Mouse (Mus musculus): ENCODE measurements around the gene Sf3b6.

Sf3b6 gene

DNA sequence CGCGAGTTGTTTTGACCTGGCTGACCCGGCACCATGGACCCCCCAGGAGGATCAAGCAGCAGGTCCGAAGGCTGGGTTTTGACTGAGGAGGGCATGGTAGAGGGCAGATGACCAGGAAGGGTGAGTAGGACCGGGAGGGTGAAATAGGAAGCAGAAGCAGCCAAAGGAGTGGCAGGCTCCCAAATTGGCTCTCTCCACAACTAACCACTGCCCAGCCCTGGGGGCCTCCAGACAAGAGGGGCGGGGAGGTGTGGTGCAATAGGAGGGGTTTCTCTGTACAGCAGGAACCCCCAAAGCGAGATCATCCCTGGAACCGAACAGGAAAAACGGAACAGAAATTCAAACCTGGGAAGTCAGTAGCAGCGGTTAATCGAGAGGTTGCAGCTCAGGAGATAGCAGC lies 23.4 kb downstream of the Sf3b6 start:
- peak; percentile 12 for DNase-seq (ENCODE audit: low read depth, low spot score)

DNA sequence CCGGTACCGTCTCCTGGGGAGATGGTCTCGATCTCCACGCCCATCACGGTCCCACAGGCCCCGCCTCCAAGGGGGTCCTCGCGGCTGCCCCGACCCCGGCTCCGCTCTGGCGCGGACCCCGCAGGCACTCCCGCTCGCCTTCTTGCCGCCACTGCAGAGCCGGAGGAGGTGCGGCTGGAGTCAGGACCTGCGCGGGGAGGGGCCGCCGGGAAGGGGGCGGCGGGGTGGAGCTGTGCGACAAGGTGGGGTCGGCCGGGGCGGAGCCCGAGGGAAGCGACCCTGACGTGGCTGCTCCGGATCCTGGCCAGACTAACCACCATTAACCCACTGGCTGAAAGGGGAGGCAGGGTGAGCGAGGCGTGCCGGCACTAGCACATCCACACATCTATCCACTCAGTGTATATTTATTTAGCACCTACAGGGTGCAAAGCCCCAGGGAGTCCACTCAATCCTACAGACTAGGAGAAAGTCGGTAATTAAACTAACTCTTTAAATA lies 24.1 kb downstream of the Sf3b6 start, which contains the start of gene Fkbp1b:
Fkbp1b (minus strand) TSS at position 200 of the 496 bp plus-strand sequence.
- DNase-seq (ENCODE audit: low read depth, low spot score) = peak; percentile 35

DNA sequence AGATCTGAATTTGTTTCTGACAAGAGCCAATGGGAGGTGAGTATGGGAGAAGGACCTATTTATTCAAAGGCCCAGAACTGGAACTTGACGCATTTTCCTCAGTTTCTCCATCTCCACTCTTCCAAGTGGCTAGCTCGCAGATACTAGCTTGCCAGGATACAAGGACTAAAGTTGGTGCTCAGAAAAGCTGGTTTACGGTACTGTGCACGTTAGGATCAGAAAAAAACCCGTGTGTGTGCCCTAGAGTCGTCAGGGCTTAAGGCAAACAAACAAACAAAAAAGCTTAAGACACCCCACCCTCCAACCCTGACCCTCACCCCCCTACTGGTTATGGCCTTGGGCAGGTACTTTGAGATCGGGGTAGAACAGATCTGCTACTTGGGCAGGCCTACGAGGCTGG lies 25.1 kb downstream of the Sf3b6 start:
- no peak for DNase-seq (ENCODE audit: low read depth, low spot score)

DNA sequence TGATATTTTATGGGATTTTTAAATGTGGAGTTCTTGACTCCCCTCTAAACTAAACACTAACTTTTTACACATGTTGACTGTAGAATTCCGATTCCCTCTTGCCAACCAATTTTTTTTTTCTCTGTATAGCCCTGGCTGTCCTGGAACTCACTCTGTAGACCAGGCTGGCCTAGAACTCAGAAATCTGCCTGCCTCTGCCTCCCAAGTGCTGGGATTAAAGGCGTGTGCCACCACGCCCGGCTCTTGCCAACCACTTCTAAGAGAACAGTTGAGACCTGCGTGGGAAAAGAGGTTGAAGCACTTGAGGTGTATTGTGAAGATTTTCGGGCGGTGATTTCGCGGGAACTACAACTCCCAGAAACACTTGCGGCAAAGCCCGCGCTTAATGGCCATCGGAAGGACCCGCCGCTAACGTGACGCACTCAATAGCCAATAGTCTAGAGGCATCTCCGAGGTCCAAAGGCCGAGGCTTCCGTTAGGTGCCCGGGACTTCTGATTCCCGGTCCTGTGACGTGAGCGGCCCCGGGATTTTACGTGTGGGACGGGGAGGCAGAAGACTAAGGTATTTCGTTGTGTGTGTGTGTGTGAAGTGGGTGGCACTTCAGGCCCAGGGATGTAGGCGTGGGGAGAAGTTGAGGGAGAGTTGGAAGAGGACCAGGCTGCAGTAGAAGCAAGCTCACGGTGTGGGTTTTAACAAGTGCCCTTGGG lies 25.7 kb downstream of the Sf3b6 start, which contains the start of gene Wdcp:
Wdcp (plus strand) TSS at position 414 of the 708 bp plus-strand sequence.
- DNase-seq (ENCODE audit: low read depth, low spot score) = peak; percentile 97

DNA sequence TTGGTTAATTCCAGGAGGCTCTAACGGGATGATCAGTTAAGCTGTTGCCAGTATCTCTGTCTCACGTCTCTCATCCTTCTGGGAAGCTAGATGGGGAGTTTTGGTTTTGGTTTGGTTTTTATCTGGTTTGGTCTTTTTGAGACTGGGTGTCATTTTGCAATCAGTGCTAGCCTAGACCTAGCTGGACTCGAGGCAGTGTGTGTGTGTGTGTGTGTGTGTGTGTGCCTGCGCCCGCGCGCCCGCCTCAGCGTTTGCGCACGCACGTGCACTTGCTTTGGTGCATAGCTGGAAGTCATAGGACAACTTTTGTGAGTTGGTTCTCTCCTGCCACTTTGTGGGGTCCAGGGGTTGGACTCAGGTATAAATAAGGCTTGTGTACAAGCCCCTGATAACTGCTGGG lies 26.4 kb downstream of the Sf3b6 start:
- peak; percentile 54 for DNase-seq (ENCODE audit: low read depth, low spot score)

DNA sequence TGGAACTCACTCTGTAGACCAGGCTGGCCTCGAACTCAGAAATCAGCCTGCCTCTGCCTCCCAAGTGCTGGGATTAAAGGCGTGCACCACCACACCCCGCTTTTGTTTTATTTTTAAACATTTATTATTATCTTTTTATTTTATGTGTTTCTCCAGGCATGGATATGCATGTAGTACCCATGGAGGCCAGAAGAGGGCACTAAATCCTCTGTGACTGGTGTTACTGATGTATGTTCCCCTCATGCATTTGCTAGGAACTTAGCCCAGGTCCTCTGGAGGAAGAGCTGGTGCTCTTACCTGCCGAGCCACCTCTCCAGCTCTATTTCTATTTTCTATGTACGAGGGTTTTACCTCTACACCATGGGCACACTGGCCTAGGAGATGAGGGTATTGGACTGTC lies 38.8 kb downstream of the Sf3b6 start:
- peak; percentile 51 for DNase-seq (ENCODE audit: low read depth, low spot score)

DNA sequence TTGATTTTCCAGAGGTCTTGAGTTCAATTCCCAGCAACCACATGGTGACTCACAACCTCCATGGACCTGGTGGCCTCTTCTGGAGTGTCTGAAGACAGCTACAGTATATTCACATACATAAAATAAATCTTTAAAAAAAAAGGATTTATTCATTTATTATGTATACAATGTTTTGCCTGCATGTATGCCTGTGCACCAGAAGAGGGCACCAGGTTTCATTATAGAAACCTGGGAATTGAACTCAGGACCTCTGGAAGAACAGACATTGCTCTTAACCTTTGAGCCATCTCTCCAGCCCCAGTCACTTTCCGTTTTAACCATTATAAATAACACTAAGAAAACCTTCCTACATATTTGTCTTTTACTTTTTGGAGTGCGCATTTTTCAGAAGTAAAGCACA lies 39.5 kb downstream of the Sf3b6 start:
- no peak for DNase-seq (ENCODE audit: low read depth, low spot score)

DNA sequence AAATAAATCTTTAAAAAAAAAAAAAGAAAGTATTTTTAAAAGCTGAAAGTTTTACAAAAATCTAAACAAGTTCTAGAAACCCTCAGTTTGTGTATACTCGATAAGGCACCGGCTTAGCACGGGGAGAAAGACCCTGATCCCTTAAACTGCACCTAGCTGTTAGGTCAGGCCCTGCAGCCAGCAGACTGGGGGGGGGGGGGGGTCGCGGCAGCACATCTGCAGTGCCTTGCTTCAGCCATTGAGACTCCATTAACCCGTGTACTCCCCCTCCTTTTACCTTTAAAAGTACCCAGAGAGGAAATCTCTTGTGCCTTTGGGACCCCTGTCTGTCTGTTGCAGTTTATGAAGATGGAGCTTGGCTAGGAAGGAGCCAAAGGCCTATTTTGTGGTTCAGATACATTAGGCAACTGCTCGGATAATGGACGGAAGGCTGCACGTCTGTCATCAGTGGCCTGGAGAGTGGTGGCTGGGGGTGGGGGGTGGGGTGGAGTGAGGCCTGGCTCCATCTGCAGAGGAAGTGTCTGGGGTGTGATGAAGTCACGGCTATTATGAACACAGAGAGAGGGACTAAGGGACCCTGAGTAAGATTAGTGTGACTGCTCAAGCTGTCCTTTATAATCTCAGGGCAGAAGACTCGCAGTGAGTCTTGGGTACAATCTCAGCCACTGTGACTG lies 42.0 kb downstream of the Sf3b6 start:
- DNase-seq (ENCODE audit: low read depth, low spot score) = no peak

DNA sequence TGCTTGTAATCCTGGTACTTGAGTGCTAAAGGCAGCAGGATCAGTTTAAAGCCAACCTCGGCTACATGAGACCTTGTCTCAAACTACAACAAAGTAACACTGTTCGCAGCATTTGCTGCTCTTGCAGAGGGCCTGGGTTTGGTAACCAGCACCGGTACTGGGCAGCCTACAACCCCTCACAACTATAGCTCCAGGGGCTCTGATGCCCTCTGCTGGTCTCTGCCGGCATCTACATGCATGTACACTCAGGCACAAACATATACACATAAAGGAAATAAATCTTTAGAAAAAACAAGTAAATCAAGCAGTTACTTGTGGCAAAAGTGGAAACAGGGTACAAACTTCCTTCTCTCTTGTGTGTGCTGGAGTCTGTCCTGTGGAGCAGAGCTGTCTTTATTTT lies 45.3 kb downstream of the Sf3b6 start:
- peak; percentile 33 for DNase-seq (ENCODE audit: low read depth, low spot score)

DNA sequence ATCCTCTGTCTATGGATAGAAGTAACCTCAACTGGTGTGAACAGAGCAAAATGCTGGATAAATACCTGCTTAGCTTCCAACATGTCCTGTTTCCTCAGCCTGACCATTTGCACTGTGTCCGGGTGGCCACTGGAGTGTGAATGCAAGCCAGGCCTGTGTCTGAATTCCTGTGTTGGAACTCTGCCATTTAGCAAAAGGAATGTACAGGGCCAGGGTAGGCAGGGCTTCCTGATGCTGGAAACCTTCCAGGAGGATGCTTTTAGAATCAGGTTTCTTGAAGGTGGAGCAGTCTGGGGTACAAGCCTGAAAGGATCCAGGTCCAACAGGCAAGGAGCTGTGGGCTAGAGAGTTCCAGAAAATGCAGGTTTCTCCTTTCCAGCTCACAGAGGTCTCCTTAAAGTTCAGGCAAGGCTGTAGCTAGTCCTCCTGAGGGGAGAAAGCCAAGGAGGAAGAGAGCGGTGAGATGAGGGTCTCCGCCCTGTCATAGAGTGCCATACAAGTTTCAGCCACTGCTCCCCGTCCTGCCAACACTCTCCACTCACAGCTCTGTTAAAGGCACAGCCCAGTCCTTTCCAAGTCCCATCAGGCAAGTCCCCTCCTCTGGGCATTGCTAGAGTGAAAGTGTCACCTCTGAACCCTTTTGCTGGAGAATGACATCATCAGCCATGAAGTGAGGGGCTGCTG lies 46.5 kb downstream of the Sf3b6 start:
- peak; percentile 88 for DNase-seq (ENCODE audit: low read depth, low spot score)

DNA sequence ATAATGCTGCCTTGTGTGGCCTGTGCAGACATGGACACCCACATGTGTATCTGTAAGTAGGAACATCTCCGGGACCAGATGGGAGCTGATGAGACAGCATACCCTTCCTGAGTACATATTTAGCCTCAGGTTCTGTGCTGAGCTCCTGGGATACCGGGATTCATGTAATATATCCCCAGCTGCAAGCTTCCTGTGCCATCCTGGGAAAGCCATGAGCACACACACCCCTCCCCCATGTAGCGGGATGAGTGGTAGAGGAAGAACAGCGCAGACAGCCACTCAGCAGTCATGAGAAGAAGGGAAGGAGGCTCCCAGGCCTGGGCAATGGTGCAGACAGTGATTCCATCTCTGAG lies 47.0 kb downstream of the Sf3b6 start:
- DNase-seq (ENCODE audit: low read depth, low spot score) = no peak

DNA sequence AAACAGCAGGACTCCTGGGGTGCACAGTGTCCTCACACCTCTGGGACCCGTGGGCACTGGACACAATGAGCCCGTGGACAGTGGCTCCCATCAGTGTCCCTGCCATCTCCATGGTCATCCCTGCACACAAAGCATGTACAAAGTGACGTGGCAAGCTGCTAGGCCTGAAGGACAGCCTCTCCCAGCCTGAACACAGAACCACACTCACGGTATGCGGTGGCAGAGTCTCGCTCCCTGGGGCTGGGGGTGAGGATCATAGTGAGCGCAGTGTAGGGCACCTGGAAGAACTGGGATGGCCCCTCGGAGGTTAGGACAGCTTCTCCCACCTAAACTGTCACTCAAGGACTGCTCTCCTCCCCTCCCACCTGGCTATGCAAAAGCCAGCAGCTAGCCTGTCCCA lies 51.6 kb downstream of the Sf3b6 start:
- no peak for DNase-seq (ENCODE audit: low read depth, low spot score)

DNA sequence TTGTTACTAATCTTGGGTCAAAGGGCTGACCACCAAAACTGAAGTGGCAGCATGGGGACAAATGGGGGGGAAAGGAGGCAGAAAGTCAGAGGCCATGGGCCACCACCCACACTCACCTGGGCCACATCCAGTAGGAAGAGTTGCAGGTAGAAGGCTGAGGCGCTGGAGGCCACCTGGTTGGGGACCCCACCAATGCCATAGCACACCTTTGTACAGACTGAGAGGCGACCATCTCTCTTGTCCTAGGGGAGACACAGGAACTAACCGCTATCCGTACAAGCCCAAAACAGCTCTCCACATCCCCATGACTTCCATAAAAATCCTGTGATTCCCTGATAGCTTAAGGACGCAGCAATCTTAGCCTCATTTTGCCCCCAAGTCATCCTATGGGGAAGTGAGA lies 53.9 kb downstream of the Sf3b6 start:
- no peak for DNase-seq (ENCODE audit: low read depth, low spot score)

DNA sequence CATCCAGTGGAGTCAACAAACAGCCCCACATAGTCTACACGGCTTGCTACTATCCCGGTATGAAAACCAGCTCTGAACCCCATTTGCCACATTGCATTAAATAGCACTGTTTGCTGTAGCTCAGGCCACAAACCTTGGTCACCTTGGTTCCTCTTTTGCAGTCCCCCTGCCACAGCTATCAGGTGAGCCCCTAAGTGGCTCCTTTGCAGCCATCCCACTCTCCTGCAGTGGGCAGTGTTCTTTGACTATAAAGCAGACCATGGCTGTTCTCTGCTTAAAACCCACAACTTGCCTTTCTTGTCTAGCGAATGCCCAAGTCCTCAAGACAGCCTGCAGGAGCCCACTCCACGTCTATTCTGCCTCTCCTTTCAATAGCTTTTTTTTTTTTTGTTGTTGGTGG lies 54.9 kb downstream of the Sf3b6 start:
- DNase-seq (ENCODE audit: low read depth, low spot score) = no peak

DNA sequence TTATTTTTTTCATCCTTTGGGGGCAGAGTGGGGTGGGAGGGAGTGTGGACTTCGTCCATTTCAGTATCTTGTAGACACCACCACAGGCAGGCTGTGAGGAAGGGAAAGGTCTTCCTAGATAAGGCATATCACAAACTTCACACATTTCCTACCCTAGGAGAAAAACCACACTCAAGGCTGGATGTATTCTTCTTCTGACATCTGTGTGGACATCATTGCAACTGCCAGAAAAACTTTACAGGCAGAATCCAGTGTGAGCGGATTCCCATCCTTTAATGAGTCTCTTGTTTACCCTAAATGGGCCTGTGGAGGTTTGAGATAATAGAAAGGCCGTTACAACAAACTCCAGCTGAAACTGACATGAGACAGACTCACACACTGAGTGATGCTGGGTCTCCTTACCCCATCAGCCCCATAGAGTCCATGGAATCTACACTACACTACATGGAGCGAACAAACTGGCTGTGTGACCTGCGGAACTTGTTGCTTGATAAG lies 55.7 kb downstream of the Sf3b6 start:
- DNase-seq (ENCODE audit: low read depth, low spot score) = no peak

DNA sequence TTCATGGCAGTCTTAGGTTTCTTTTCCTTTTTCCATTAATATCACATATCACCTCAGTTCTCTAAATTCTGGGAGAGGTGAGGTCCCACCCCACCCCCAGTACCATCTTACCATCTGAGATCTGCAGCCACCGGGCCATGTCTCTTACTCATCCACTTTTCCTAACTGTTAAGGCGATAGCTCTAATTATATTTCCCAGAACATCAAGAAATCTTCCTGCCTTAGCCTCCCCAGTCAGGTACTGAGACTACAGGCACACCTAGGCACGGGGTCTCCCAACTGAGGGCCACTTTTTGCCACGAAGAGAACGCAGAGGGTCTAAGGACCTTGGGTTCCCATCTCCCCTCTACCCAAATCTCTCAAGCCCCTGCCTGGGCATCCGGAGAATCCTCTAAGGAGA lies 56.2 kb downstream of the Sf3b6 start:
- no peak for DNase-seq (ENCODE audit: low read depth, low spot score)

DNA sequence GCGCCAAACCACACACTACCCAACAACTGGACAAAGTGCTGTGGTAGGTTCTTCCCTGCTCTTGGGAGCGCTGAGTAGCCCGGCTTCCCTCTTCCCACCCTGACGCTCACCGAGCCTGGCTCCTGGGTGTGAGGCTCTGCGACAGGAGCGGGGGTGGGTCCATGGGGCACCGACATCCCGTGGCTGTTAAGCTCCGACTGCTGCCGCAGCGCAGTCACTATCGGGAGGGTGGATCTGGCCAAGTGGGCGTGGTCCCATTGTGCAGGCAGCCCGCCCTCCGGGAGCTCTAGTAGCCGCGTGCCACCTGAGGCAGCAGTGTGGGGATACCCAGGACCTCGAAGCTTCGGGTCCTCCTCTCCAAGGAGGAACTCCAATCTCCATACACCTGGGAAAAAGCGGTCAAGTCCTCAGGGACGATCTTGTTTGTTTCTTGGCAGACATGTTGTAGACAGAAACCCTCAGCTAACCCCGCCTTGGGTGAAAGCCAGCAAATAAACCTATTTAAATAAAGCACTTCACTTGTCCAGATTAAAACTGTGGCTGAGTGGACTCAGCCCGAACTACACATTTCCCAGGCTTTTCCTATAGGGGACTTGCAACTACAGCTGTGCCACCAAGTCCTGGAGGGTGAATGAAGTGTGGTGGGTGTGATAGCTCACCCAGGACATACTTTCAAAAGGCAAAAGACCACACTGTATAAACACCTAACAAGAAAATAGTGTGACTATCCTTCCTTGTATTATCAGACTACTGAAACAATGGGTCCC lies 57.0 kb downstream of the Sf3b6 start, which contains the start of gene Mfsd2b:
Mfsd2b (minus strand) TSS at position 199 of the 767 bp plus-strand sequence.
- DNase-seq (ENCODE audit: low read depth, low spot score) = peak; percentile 51

DNA sequence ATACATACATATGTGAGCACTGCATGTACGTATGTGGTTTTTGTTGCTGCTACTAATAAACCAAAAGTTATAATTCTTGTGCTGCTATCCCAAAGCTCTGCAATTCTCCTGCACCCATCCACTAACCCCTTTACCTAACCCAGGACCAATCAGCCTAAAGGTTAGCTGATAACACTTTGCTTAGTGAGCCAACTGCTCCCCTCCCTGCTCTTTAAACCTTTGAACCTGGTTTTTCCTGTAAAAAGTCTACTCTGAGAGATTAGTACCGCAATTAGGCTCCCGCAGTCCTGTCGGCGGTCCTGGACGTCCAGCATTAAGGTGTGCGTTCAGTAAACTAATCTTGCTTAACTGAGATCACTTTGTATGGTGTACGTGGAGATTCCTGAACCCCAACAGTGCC lies 58.3 kb downstream of the Sf3b6 start:
- DNase-seq (ENCODE audit: low read depth, low spot score) = no peak

Measured in 3T3-L1 (cell line).